Mouse (Mus musculus) limb, embryonic 12.5 days (tissue): ENCODE results near the gene Cd151. TPM values are rescaled to one million over a fixed set of nuclear protein-coding genes. Genes with fewer than 3 reads are reported as not detected.

Experiments used
- ATAC-seq: fragments of 200-750 bp; cut with Nextera tagmentation; 2 replicates; pipeline ENCODE4 v1.8.0; 2017; ENCODE audit warnings: low read depth, moderate TSS enrichment; ENCODE audit not compliant: insufficient number of reproducible peaks, insufficient read depth, low FRiP score, low TSS enrichment
- H3K27ac ChIP-seq: fragments of 300-500 bp; sonication (generic); 2 replicates; pipeline ENCODE4 v1.5.1; 2016; ENCODE audit warnings: mild to moderate bottlenecking, moderate library complexity
- H3K27me3 ChIP-seq: fragments of 300-500 bp; sonication (generic); 2 replicates; pipeline ENCODE4 v1.6.1; 2016; ENCODE audit warnings: mild to moderate bottlenecking, moderate library complexity
- H3K36me3 ChIP-seq: fragments of 300-500 bp; sonication (generic); 2 replicates; pipeline ENCODE4 v1.6.1; 2016; ENCODE audit warnings: mild to moderate bottlenecking, moderate library complexity
- H3K4me1 ChIP-seq: fragments of 300-500 bp; sonication (generic); replicated peaks from 2 replicates; pipeline ENCODE4 v1.6.1; 2016
- H3K4me2 ChIP-seq: fragments of 300-500 bp; sonication (generic); 2 replicates; pipeline ENCODE4 v1.6.1; 2016; ENCODE audit warnings: mild to moderate bottlenecking, moderate library complexity
- H3K4me3 ChIP-seq: fragments of 300-500 bp; sonication (generic); replicated peaks from 2 replicates; pipeline ENCODE4 v1.5.1; 2016; ENCODE audit warnings: mild to moderate bottlenecking
- H3K9ac ChIP-seq: fragments of 300-500 bp; sonication (generic); replicated peaks from 2 replicates; pipeline ENCODE4 v1.6.1; 2016; ENCODE audit warnings: mild to moderate bottlenecking, moderate library complexity
- H3K9me3 ChIP-seq: fragments of 300-500 bp; sonication (generic); 2 replicates; pipeline ENCODE4 v1.6.1; 2016; ENCODE audit warnings: mild to moderate bottlenecking, moderate library complexity
- WGBS: fragments of 180-500 bp; shearing (Covaris S2); methylation state at CpG from one replicate; pipeline ENCODE4 v1.1.7; 2016; 5-methylcytosine and 5-hydroxymethylcytosine counted together
- polyA plus RNA-seq: library from polyadenylated mRNA; unstranded; fragments of >200 nt; fragmentation: Nextera tagmentation; extraction: Ambion mirVana; gene quantifications from 2 replicates; pipeline ENCODE4 v1.2.1, GENCODE M21; 2016

Gene Cd151
- polyA plus RNA-seq, 1 experiment from 2014 or later: 13.5 TPM

DNA sequence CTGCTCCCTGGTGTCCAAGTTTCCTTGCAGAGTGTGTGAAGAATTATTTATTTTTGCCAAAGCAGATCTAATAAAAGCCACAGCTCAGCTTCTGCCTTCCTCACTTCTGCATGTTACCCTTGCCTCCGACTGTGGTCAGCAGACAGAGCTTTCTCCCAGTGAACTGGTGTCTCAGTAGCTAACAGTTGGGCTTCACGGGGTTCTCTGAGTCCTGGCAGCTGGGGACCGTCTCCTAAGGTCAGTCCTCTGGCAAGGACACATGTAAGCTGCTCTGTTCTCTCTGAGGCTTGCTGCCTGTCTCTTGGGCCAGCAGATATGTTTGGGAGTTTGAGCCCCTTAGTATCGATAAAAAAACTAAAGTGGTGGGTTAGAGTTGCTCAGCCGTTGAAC is 7.2 kb upstream of the Cd151 start:
- peaks cover 34% of the 10 kb centered on the region for H3K4me1 ChIP-seq
- peaks cover 8% of the 10 kb centered on the region; the same call in 1 of the 2 replicates for H3K36me3 ChIP-seq
- H3K27me3 ChIP-seq: peaks cover 76% of the 10 kb centered on the region
- no peak for ATAC-seq
- no peak overlapping the region for H3K4me3 ChIP-seq
- no peaks in the 10 kb centered on the region for H3K9me3 ChIP-seq
- WGBS: 72% methylated on average over 5 of the region's 5 CpGs
- no peak overlapping the region for H3K4me2 ChIP-seq
- H3K9ac ChIP-seq: no peak overlapping the region
- no peak overlapping the region for H3K27ac ChIP-seq

DNA sequence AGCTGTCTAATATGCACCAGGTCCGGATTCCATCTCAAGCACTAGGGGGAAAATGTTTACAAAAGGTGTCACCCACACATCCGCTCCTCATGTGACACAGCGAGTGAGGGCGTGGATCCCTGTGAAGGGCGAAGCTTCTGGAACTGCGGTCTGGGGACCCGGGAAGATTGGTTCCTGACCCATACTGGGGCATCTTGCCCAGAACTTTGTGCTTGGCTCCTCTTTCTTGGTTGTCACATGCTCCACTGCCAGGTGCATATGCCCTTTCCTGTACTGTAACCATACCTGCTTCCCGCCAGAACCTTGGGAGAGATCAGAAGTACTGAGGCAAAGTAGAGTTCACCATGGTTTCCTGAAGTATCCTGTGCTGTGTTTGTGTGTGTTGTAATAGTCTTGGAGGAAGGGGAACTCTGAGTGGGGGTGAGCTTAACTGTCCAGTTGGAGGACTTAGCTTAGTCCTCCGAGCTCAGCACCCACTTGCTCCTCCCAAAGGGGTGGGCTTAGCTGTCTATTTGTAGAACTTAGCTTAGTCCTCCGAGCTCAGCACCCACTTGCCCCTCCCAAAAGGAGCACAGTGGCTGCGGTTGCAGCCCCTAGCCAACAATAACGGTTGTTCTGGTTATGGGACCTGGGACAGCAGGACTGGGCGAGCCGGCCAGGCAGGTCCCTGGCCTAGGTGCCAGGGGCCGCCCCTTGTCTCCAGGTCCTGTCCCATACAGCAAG is 6.6 kb upstream of the Cd151 start, which contains the start of gene Cracr2b:
Gene Cracr2b (plus strand): TSS at position 704 of the 723 bp plus-strand sequence.
- H3K4me3 ChIP-seq: peak within 1 kb of the TSS; percentile 42
- H3K36me3 ChIP-seq: peaks cover 8% of the 10 kb centered on the region; the same call in 1 of the 2 replicates
- H3K9ac ChIP-seq: peak within 1 kb of the TSS; percentile 58
- H3K27ac ChIP-seq: no peak within 1 kb of the TSS
- no peaks in the 10 kb centered on the region for H3K9me3 ChIP-seq
- peaks cover 82% of the 10 kb centered on the region for H3K27me3 ChIP-seq
- H3K4me1 ChIP-seq: peaks cover 37% of the 10 kb centered on the region
- ATAC-seq: no peak
- 71% methylated on average over 15 of the region's 15 CpGs for WGBS
- peak within 1 kb of the TSS; percentile 78 for H3K4me2 ChIP-seq

DNA sequence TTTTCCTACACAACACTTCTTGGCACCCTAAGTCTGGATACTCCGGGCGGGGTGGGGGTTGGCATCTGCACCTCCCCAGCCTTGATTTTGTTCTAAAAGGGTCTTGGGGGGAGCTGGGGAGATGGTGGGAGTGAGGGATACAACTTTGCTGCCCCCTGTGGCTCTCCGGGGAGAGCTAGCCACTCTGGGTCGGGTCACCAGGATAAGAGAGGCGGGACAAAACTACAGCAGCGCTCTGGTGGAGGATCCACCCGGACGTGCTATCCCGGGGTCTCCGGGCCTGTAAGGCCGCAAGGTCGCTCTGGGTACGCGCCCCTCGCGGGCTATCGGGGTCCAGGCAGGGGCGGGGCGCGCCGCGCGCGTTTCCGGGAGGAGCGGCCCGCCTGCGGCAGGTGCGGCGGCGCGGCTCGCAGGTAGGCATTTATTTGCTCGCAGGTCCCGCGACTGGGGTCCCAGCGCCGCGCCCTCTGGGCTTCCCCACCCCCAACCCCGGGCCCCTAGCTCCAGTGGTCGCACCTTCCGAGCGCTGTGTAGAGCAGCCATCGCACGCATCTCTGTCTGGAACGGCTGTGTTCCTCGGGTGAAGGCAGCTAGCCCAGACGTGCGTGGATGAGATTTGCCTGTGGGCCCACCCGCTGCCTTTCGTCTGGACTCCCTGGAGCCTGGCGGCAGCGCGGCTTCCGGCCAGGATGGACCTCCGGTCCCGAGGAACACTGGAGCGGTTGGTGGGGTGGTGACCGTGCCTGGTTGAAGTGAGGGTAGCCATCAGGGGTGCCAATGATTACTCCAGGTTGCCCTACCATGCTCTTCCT is 5.5 kb upstream of the Cd151 start:
- ATAC-seq: no peak
- peaks cover 36% of the 10 kb centered on the region for H3K4me1 ChIP-seq
- no peak overlapping the region for H3K27ac ChIP-seq
- no peaks in the 10 kb centered on the region for H3K9me3 ChIP-seq
- H3K9ac ChIP-seq: peak overlapping the region; percentile 58
- 2% methylated on average over 58 of the region's 59 CpGs for WGBS
- H3K4me3 ChIP-seq: peak overlapping the region; percentile 42
- peak overlapping the region; percentile 78 for H3K4me2 ChIP-seq
- peaks cover 91% of the 10 kb centered on the region for H3K27me3 ChIP-seq
- H3K36me3 ChIP-seq: peaks cover 8% of the 10 kb centered on the region; the same call in 1 of the 2 replicates

DNA sequence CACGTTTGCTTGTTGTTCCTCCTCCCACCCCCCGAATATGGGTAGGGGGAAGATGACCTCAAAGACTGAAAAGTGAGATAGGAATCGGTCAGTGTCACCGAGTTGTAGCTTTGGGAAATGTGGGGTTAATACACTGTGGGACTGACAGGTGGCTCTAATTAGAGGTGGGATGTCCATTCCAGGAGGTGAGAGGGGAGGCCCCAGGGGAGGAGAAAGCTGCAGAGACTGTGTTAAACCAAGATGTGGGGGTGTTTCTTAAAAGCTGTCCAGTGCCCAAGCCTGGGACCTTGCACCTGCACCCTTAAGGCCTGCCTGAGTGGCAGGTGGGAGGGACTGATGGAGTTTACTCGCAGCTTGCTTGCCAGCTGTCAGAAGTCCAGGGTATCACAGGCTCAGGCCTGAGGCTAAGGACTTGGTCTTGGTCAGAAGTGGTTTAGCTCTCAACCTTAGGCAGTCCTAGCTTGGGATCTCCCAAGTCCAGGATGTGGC is 4.8 kb upstream of the Cd151 start:
- H3K4me3 ChIP-seq: peak overlapping the region; percentile 42; the same call in 1 of the 2 replicates
- H3K9me3 ChIP-seq: no peaks in the 10 kb centered on the region
- H3K36me3 ChIP-seq: peaks cover 8% of the 10 kb centered on the region; the same call in 1 of the 2 replicates
- 7% methylated on average over 5 of the region's 5 CpGs for WGBS
- peak overlapping the region; percentile 78 for H3K4me2 ChIP-seq
- H3K4me1 ChIP-seq: peaks cover 41% of the 10 kb centered on the region
- no peak overlapping the region for H3K27ac ChIP-seq
- no peak for ATAC-seq
- H3K9ac ChIP-seq: peak overlapping the region; percentile 58; the same call in 1 of the 2 replicates
- peaks cover 84% of the 10 kb centered on the region for H3K27me3 ChIP-seq

DNA sequence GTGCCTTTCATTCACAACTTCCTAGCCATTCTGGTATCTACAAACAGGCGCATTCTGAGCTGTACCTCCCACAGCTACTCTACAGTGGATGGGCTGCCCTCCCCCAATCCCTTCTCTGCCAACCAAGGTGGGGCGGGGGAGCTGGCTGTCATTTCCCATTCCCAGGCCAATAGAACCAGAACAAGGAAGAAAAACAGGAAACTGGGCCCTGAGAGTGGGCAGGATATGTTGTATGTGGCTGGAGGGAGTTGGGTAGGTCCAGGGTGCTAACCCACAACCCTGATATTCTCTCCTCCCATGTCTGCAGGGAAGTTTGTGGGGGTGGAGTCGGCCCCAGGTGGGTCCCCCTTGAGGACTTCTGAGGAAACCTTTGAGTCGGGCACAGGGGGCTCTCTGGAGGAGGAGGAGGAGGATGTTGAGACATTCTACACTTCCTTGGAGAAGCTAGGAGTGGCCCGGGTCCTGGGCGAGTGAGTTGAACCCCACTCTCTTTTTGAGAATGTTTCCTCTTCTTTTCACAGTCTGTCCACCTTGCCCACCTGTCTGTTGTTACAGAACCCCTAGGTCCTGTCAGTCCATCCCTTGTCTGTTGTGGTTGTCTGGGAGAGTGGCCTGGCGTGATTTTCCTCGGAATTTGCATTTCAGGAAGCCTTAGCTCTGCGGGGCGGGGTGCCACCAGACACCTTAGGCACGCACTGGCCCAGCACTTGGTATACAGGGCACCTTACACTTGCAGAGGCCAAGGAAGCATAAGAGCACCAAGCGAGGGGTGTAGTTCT is 3.2 kb upstream of the Cd151 start:
- ATAC-seq: no peak
- Histone ChIP-seq H3K9ac (no peak overlapping the region; the same call in 1 of the 2 replicates), H3K27me3 (peaks cover 76% of the 10 kb centered on the region), H3K27ac (no peak overlapping the region), H3K4me3 (peak overlapping the region; percentile 30), H3K4me1 (peaks cover 54% of the 10 kb centered on the region), H3K9me3 (no peaks in the 10 kb centered on the region), H3K4me2 (peak overlapping the region; percentile 56), H3K36me3 (peaks cover 8% of the 10 kb centered on the region; the same call in 1 of the 2 replicates)
- WGBS: 25% methylated on average over 12 of the region's 12 CpGs

DNA sequence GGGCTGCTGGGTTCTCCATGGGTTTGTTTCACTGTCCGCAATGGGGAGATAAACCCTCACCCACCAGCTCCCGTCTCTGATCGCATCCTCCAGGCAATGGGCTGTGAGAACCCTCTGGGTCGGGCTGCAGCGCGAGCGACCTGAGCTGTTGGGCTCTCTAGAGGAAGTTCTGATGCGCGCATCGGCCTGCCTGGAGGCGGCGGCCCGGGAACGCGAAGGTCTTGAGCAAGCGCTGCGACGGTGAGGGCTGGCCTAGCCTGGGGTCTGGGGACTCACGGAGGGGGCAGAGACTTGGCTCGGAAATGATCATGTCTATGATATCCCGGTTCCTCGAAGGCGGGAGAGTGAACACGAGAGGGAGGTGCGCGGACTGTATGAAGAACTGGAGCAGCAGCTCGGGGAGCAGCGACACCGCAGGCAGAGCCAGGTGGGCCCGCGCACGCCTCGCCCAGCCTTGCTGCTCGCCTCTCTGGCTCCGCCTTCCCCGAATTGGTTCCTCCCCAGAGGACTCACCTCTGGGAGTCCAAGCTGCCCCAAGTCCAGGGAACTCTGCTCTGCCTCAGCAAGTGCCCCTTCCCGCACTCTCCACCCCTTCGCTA is 2.5 kb upstream of the Cd151 start:
- H3K9ac ChIP-seq: no peak overlapping the region; the same call in 1 of the 2 replicates
- peaks cover 61% of the 10 kb centered on the region for H3K4me1 ChIP-seq

DNA sequence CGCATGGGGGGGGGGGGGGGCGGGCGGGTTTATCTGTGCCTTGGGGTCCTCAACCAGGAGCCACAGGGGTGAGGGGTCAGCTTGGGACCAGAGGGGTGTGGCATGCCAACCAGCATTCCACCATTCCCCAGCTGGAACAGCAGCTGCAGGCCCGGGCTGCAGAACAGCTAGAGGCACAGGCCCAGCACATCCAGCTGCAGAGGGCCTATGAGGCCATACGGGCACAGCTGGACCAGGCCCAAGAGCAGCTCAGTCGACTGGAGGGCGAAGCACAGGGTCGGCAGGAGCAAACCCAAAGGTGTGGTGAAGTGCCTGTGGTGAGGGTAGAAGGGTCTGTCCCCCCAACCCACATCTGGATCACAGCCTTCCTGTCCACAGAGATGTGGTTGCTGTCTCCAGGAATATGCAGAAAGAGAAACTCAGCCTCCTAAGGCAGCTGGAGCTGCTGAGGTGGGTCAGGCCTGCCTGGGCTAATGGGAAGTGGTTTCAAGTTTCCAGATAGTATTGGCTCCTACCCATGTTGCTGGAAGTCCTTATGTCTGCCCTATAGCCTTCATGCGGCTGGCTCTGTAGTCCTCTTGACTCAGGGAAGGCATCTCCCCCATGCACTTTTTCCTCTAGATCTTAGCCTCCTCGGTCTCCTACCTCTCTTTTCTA is 1.7 kb upstream of the Cd151 start:
- Histone ChIP-seq H3K4me3 (peak overlapping the region; percentile 30; the same call in 1 of the 2 replicates), H3K4me1 (peaks cover 63% of the 10 kb centered on the region)
- WGBS: 26% methylated on average over 10 of the region's 10 CpGs

More for the DNA sequence above, 2.5 kb upstream of the Cd151 start:
- Histone ChIP-seq H3K4me3 (peak overlapping the region; percentile 30), H3K27ac (peak overlapping the region; percentile 41; the same call in 1 of the 2 replicates), H3K27me3 (peaks cover 69% of the 10 kb centered on the region), H3K4me2 (peak overlapping the region; percentile 56), H3K9me3 (no peaks in the 10 kb centered on the region), H3K36me3 (peaks cover 7% of the 10 kb centered on the region)
- ATAC-seq: no peak
- 4% methylated on average over 38 of the region's 38 CpGs for WGBS

DNA sequence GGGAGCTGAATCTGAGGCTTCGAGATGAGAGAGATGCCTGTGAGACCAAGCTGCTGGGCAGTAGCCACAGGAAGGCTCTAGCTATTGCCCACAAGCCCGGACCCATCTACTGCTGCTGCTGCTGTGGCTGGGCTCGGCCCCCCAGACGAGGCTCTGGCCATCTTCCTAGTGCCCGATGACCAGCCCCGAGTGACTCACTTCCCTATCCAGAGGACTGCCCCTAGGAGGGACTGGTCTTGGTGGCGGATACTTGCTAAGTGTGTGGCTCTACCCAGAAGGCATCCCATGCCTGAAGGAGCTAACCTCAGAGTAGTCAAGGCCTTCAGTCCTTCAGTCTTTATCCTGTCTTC is 1.2 kb upstream of the Cd151 start:
- H3K4me1 ChIP-seq: peaks cover 63% of the 10 kb centered on the region

More for the DNA sequence above, 1.7 kb upstream of the Cd151 start:
- H3K36me3 ChIP-seq: peaks cover 14% of the 10 kb centered on the region
- H3K9me3 ChIP-seq: no peaks in the 10 kb centered on the region
- peak overlapping the region; percentile 41; the same call in 1 of the 2 replicates for H3K27ac ChIP-seq
- peaks cover 61% of the 10 kb centered on the region for H3K27me3 ChIP-seq
- peak overlapping the region; percentile 56 for H3K4me2 ChIP-seq
- ATAC-seq: no peak
- H3K9ac ChIP-seq: 0 out of 2 replicates have a peak overlapping the region, but pooled peaks have one; percentile 12

DNA sequence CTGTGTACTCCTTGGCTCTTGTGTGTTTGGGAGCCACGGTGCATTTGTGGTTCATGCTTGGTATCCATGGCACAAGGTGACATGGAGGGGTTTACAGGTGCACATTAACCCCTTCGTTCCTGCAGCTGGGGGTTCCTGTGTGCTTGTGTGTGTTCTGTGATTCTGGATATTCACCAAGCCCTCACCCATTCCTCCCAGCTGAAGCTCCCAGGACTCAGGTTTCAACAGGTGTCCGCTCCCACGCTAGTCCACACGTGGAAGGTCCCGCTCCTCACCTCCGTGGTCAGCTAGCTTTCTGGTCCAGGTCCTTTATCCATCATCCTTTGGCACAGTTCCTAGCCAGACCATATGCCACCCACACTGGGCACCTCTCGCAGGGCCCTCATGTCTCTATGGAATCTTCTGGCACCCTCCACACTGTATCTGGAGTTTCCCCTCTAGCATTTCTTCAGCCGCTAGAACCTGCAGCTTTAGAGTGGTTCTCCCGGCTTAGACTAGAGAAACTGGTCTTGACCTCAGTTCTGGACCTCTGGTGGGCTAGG is 514 bp upstream of the Cd151 start:
- 55% methylated on average over 10 of the region's 10 CpGs for WGBS
- Histone ChIP-seq H3K4me1 (peaks cover 59% of the 10 kb centered on the region), H3K9ac (peak overlapping the region; percentile 79), H3K27me3 (peaks cover 49% of the 10 kb centered on the region), H3K27ac (peak overlapping the region; percentile 82; the same call in 1 of the 2 replicates), H3K9me3 (no peaks in the 10 kb centered on the region), H3K4me3 (peak overlapping the region; percentile 75), H3K4me2 (peak overlapping the region; percentile 86), H3K36me3 (peaks cover 25% of the 10 kb centered on the region)
- ATAC-seq: no peak

More for the DNA sequence above, 1.2 kb upstream of the Cd151 start:
- H3K9ac ChIP-seq: no peak overlapping the region
- no peak overlapping the region for H3K4me2 ChIP-seq
- 69% methylated on average over 7 of the region's 7 CpGs for WGBS
- H3K36me3 ChIP-seq: peaks cover 19% of the 10 kb centered on the region
- H3K4me3 ChIP-seq: no peak overlapping the region
- ATAC-seq: no peak
- H3K27me3 ChIP-seq: peaks cover 56% of the 10 kb centered on the region
- peak overlapping the region; percentile 41; the same call in 1 of the 2 replicates for H3K27ac ChIP-seq
- H3K9me3 ChIP-seq: no peaks in the 10 kb centered on the region
